Comparison of ENCODE assay signal across 14 mouse cellular contexts in the genomic region with DNA sequence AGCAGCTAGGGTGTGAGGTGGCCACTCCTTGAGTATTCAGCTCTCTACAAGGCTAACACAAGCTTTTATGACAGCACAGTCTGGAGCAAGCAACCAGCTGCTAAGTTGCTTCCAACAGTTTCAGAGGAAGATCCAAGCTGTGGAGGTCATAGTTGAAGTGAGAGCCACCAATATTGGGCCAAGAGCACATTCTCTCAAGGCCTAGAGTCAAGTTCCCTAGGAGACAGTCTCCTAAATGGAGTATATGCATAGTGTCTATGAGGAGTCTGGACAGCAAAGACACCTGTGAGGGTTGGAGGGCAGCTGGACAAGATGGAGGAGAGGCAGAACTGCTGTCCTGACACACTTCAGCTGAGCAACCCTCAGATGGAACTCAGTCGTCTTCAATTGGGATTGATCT.
"Had no signal": no experiment of that assay in that cellular context is flagged by ENCODE, and none has a peak within 500 bp of the region (broad histone marks: within the 10 kb centered on the region; RNA-seq: fewer than 3 reads in every experiment).

No protein-coding gene starts in this region.

- H3K27ac ChIP-seq: kidney, postnatal 0 days; limb, embryonic 12.5 days; liver, embryonic 13.5 days; neural tube, embryonic 15.5 days; stomach, postnatal 0 days had no signal

- H3K27me3 ChIP-seq: limb, embryonic 12.5 days; liver, embryonic 13.5 days; neural tube, embryonic 15.5 days had no signal

- H3K4me3 ChIP-seq: limb, embryonic 12.5 days; liver, embryonic 13.5 days; megakaryocyte, embryonic 14.5 days; neural tube, embryonic 15.5 days had no signal

- H3K36me3 ChIP-seq: limb, embryonic 12.5 days; liver, embryonic 13.5 days; neural tube, embryonic 15.5 days had no signal

- H3K9me3 ChIP-seq: liver, embryonic 13.5 days; megakaryocyte, embryonic 14.5 days; neural tube, embryonic 15.5 days had no signal

- DNase-seq: kidney, adult 11 months; kidney, postnatal 36 days; layer of hippocampus, adult 9-11 months; liver; liver, embryonic 13.5 days; liver, postnatal 0 days; thymus, postnatal 14 days had no signal

- H3K9ac ChIP-seq: limb, embryonic 12.5 days; liver, embryonic 13.5 days; liver, postnatal 0 days; neural tube, embryonic 15.5 days had no signal

- H3K4me2 ChIP-seq: limb, embryonic 12.5 days; liver, embryonic 13.5 days; midbrain, embryonic 11.5 days; neural tube, embryonic 15.5 days had no signal

- H3K4me1 ChIP-seq: liver, embryonic 13.5 days; megakaryocyte, embryonic 14.5 days had no signal

- ATAC-seq: liver, postnatal 0 days; midbrain, embryonic 16.5 days had no signal
